Mouse (Mus musculus) olfactory bulb, adult 2 months (tissue): Measurements from ENCODE around the gene Lrrfip1.

ENCODE experiments used
- CTCF ChIP-seq: fragments of 200-500 bp; IDR thresholded peaks from 2 replicates; pipeline ENCODE4 v1.5.1; 2012; ENCODE audit warnings: low read depth, mild to moderate bottlenecking, low read length, moderate library complexity; ENCODE audit not compliant: insufficient read depth
- POLR2A ChIP-seq: fragments of 200-500 bp; IDR thresholded peaks from 2 replicates; pipeline ENCODE4 v1.6.1; 2012; ENCODE audit warnings: mild to moderate bottlenecking, low read depth, low read length, moderate library complexity; ENCODE audit not compliant: insufficient read depth

GRCm38 (mm10) chr1:91001101-91001500 is 2.6 kb downstream of the Lrrfip1 start:
- TF ChIP-seq CTCF (no peak), POLR2A (no peak)
